Mouse (Mus musculus) CD4-positive naive resting alpha-beta T cell, adult 76 days (primary cell): ENCODE measurements around the gene Gm49322. TPM values are rescaled to one million over a fixed set of nuclear protein-coding genes. Genes with fewer than 3 reads are reported as not detected.

ENCODE experiments used
- total RNA-seq: library from RNA; stranded (reverse); gene quantifications from one replicate; pipeline ENCODE4 v1.2.4, GENCODE M21; 2023

Gm49322 gene
- total RNA-seq, result 7.4 TPM

GRCm38 (mm10) chr10:80605721-80606120 lies at the start of gene Gm49322:
Gm49322 (plus strand) TSS chr10:80606021.

DNA sequence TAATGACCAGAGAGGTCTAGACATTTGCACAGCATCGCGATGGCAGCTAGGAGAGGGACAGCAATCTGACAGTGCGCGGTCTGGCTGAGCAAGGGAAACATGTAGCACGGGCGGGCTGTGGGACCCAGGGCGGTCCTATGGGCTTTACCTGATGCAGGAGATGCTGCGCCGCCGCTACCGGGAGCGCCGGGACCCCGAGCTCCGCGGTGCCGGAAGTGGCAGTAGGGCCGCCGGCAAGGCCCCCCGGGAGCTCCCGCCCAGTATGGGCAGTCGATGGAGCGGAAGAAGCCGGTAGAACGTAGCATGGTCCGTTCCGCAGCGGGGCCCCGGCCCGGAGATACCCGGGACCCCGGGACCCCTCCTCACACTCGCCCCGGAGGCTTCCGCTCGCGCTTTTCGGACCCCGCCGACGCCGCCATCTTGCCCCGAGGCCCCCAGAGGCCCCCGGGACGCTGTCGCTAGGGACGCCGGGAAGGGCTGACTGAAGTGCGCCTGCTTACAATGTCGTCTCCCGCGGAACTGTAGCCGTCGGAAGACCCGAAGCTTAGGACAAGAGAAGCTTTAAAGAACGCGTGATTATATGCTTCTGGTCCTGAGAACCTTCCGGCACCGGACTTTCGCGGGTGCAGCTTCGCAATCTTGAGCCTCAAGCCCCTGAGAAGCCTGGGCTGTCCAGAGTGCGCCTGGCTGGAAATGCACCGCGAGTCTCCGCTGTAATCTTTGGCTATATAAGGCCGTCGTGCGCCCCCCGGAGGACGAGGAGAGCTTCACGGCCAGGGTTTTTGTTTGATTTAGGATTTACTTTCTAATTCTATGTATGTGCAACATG lies 44.5 kb upstream of the Gm49322 start, which contains the start of gene Rexo1:
Gene Rexo1 (minus strand): TSS at position 445 of the 829 bp plus-strand sequence.

DNA sequence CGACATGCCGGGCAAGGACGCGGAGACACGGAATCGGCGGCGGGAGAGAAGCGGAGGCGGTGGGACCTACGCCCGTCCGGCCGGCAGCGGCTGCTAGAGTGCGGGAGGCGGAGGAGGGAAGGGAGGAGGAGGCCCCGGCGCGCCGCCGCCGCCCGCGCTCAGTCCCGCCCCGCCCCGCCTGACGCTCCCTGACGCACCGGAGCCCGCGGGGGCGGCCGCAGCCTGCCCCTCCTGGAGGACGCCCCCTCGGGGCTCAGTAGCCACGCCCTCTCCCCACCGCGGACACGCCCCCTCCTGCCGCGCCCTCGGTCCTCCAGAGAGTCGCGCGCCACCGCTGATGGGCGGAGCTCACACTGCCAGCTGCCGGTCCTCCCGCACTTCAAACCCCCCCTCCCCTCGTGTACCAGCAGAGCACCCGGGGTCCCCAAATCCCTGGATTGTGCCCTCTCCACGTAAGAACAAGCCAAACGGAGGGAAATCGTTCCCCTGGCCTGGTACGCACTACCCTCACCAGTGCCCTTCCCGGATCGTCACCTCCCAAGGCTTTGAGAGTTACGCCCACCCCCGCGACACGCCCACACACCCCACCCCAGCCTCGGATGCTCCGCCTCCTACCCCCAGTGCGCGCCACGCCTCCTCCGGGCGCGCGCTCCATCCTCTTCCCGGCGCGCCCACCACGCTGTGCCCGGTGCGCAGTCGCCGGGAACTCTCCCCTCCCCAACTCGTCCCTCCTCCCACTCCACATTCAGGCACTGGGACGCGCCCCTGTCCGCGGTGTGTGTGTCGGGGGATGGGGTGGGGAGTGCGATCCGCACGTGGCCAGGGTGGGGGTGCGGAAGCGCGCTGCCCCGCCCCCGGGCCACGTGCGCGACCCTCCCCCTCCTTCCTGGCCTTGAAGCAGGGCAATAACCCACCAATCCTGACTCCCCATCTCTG lies 28.4 kb upstream of the Gm49322 start, which contains the start of gene Klf16:
Gene Klf16 (minus strand): TSS at position 127 of the 936 bp plus-strand sequence.

GRCm38 (mm10) chr10:80589879-80590854 lies 15.7 kb upstream of the Gm49322 start, which contains the start of gene Abhd17a:
Abhd17a (minus strand) TSS chr10:80590341.

DNA sequence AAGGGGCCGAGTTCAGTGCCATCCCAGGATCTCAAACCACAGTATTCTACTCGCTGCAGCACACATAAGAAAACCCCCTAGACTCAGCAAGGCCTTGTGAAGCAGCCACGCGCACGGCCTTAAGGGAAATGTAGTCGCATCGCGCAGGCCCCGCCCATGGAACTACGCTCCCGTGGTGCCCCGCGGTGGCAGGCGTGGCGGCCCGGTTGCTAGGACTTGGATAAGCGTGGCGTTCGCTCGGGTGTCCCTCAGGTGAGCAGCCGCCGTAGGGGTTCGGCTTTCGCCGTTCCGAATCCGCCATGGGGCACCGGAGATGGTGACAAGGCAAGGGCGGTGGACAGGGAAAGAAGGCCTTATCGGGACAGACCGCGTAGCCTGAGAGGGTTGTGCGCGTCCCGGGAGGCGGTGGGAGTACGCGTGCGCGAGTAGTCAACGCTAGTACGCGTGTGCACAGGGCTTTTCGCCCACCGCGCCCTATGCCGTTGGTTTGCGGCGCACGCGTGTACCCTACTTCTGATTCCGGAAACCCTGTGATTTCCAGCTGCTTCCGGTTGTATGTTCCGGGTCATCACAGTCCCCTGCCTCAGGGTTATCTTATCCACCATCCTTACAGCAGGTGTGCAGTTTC lies 3.0 kb upstream of the Gm49322 start, which contains the start of the genes Scamp4 and Adat3:
Gene Scamp4 (plus strand): TSS at position 175 of the 628 bp plus-strand sequence.
Gene Adat3 (plus strand): TSS at position 183 of the 628 bp plus-strand sequence.

GRCm38 (mm10) chr10:80622661-80623456 lies 17.0 kb downstream of the Gm49322 start, which contains the start of gene Csnk1g2:
Csnk1g2 (plus strand) TSS chr10:80622838.

DNA sequence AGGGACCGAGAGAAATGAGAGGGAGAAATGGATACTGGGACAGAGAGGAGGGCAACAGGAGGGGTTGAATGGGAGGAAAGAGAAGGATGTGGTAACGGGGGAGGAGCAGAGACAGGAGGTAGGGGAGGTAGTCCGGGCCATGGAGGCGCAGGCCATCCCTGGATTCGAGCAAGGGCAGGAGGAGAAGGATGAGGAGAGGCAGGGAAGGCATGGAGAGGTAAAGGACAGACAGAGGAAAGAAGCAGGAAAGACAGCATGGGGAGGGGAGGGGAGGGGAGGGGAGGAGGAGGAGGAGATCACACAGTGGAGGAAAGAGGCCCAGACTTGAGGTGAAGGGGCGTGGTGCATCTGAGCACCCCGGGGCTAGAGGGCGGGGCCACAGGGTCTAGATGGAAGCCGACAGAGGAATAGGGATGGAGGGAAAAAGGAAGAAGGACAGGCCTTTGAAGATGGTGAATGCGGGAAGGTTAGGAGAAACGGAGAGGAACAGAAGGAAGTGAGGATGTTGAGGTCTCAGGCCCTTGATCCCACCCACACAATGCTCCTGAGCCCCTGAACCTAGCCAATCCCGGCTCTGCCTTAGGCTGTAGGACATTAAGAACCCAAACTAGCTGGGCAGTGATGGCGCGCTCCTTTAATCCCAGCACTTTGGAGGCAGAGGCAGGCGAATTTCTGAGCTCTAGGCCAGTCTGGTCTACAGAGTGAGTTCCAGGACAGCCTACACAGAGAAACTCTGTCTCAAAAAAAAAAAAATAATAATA lies 51.2 kb downstream of the Gm49322 start, which contains the start of gene Btbd2:
Gene Btbd2 (minus strand): TSS at position 209 of the 761 bp plus-strand sequence.

Other genes with a start within 250 kb of the Gm49322 start
- not detected for gene Plk5, start 249.6 kb upstream of the Gm49322 start, total RNA-seq
- gene Mex3d, start 218.4 kb upstream of the Gm49322 start, total RNA-seq, result 9.0 TPM
- gene Mbd3, start 206.5 kb upstream of the Gm49322 start, total RNA-seq, result 81.1 TPM
- 47.1 TPM for gene Uqcr11, start 199.2 kb upstream of the Gm49322 start, total RNA-seq
- gene Tcf3, start 172.4 kb upstream of the Gm49322 start, total RNA-seq, result 82.4 TPM
- not detected for gene Onecut3, start 111.2 kb upstream of the Gm49322 start, total RNA-seq
- gene Atp8b3, start 66.9 kb upstream of the Gm49322 start, total RNA-seq, result not detected
- gene Rexo1, start 44.5 kb upstream of the Gm49322 start, total RNA-seq, result 141 TPM
- gene Klf16, start 28.7 kb upstream of the Gm49322 start, total RNA-seq, result 28.5 TPM
- 37.5 TPM for gene Abhd17a, start 15.7 kb upstream of the Gm49322 start, total RNA-seq
- 44.2 TPM for gene Scamp4, start 3.1 kb upstream of the Gm49322 start, total RNA-seq
- gene Adat3, start 3.1 kb upstream of the Gm49322 start, total RNA-seq, result 3.3 TPM
- gene Csnk1g2, start 16.8 kb downstream of the Gm49322 start, total RNA-seq, result 224 TPM
- 24.7 TPM for gene Btbd2, start 51.0 kb downstream of the Gm49322 start, total RNA-seq
- 302 TPM for gene Mknk2, start 72.1 kb downstream of the Gm49322 start, total RNA-seq
- gene Mob3a, start 96.0 kb downstream of the Gm49322 start, total RNA-seq, result 110 TPM
- gene Izumo4, start 96.2 kb downstream of the Gm49322 start, total RNA-seq, result 51.3 TPM
- 107 TPM for gene Ap3d1, start 136.2 kb downstream of the Gm49322 start, total RNA-seq
- gene Dot1l, start 149.2 kb downstream of the Gm49322 start, total RNA-seq, result 86.9 TPM
- gene Sf3a2, start 192.2 kb downstream of the Gm49322 start, total RNA-seq, result 74.8 TPM
- 90.5 TPM for gene Plekhj1, start 192.6 kb downstream of the Gm49322 start, total RNA-seq
- gene Amh, start 199.2 kb downstream of the Gm49322 start, total RNA-seq, result 0.79 TPM
- not detected for gene Jsrp1, start 207.5 kb downstream of the Gm49322 start, total RNA-seq
- 576 TPM for gene Oaz1, start 220.6 kb downstream of the Gm49322 start, total RNA-seq
- not detected for gene Lingo3, start 238.0 kb downstream of the Gm49322 start, total RNA-seq
- gene Lsm7, start 249.2 kb downstream of the Gm49322 start, total RNA-seq, result 43.9 TPM
- 13.7 TPM for gene Sppl2b, start 249.3 kb downstream of the Gm49322 start, total RNA-seq